Mouse (Mus musculus) cerebellum, adult (tissue): Measurements from ENCODE around the gene Fbxw21.

Experiments
- ATAC-seq: cut with Nextera tagmentation; 2 replicates; pipeline ENCODE4 v1.9.2; 2017; ENCODE audit warnings: mild to moderate bottlenecking, moderate library complexity, mixed read lengths; ENCODE audit not compliant: insufficient number of reproducible peaks, low FRiP score, low TSS enrichment

The Fbxw21 gene

GRCm38 (mm10) chr9:109093786-109094552, 67.9 kb downstream of the Fbxw21 start:
- no peak for ATAC-seq

DNA sequence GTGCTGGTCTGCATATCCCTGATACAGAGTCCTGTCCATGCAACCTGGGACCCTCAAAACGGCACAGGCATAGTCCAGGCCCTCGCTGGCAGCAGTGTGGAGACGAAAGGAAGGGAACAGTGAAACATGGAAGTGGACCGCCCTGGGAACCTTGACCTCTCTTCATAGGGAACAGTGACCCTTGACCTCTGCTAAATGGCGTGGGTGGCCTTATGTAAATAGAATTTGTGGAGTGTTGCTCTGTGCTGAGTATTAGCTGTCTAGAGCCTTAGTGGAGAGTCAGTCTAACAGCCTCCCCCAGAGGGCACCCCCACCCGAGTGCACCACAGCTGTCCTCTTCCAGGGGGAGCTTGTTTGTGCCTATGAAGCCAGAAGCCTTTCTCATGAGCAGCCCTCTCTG, 69.0 kb downstream of the Fbxw21 start:
- no peak for ATAC-seq

DNA sequence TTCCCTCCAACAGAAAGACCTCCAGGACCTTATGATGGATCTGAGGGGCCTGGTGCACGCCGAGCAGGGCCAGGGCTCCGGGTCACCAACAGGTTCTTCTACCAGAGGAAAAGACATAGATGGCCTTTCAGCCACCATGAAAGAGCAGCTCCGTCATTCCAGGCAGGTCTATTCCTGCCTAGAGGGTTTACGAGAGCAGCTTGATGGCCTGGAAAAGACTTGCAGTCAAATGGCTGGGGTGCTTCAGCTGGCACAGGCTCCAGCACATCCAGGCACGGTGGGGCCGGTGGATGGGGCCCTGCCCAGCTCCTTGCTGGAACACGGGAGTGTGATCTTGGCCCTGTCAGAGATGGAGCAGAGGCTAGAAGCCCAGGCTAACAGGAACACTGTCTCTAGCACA, 70.0 kb downstream of the Fbxw21 start:
- no peak for ATAC-seq

GRCm38 (mm10) chr9:109090446-109090845, 71.4 kb downstream of the Fbxw21 start:
- ATAC-seq = no peak
